Mouse (Mus musculus): ENCODE measurements around the gene Cyb561d2. TPM values are rescaled to one million over a fixed set of nuclear protein-coding genes. Genes with fewer than 3 reads are reported as not detected.
A peak's percentile ranks its signal among the peaks of the same experiment; 100 is the strongest.

The Cyb561d2 gene
- polyA plus RNA-seq, 1 experiment from 2014 or later = 17.7 TPM

DNA sequence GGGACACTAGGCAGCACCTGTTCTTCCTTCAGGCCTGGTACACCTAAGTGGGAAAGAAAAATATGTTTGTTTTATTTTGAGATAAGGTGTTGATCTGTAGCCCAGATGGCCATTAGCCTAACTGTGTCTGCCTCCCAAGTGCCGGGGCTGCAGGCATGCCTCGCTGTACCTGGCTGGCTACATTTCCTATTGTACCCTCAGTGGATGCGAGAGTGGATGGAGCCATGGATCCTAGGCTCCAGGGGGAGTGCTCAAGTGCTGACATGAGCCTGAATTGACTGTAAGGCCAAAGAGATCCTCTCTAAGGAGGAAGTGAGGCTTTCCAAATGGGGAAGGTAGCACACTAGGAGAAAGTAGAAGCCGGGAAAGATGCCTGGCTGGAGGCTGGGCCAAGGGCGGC lies 6.0 kb upstream of the Cyb561d2 start:
- H3K4me3 ChIP-seq = no peak overlapping the region
- H3K4me1 ChIP-seq = peaks cover 39% of the 10 kb centered on the region
- peaks cover 45% of the 10 kb centered on the region for H3K27me3 ChIP-seq (replicated peaks)
- H3K4me2 ChIP-seq = no peak overlapping the region
- H3K9ac ChIP-seq = no peak overlapping the region
- 74% methylated on average over 5 of the region's 5 CpGs for WGBS
- H3K36me3 ChIP-seq = peaks cover 23% of the 10 kb centered on the region
- ATAC-seq (ENCODE audit: extremely low read depth, insufficient number of reproducible peaks, low FRiP score, low TSS enrichment) = no peak
- no peak overlapping the region for H3K27ac ChIP-seq (replicated peaks)
- H3K9me3 ChIP-seq = no peaks in the 10 kb centered on the region

- H3K27me3 ChIP-seq (replicated peaks) = peaks cover 39% of the 10 kb centered on the region
- peak within 1 kb of the TSS; percentile 63 for H3K9ac ChIP-seq
- H3K9me3 ChIP-seq = no peaks in the 10 kb centered on the region
- 5% methylated on average over 20 of the region's 20 CpGs for WGBS
- ATAC-seq (ENCODE audit: extremely low read depth, insufficient number of reproducible peaks, low FRiP score, low TSS enrichment) = no peak
- H3K36me3 ChIP-seq = peaks cover 23% of the 10 kb centered on the region
- peaks cover 38% of the 10 kb centered on the region for H3K4me1 ChIP-seq
- peak within 1 kb of the TSS; percentile 61 for H3K4me2 ChIP-seq
- H3K27ac ChIP-seq (replicated peaks) = 0 out of 2 replicates have a peak within 1 kb of the TSS, but pooled peaks have one; percentile 12
- peak within 1 kb of the TSS; percentile 20 for H3K4me3 ChIP-seq
Observed at GRCm38 (mm10) chr9:107547026-107547425, 5.0 kb upstream of the Cyb561d2 start, which contains the start of gene Zmynd10. Zmynd10 (plus strand) TSS chr9:107547298.

DNA sequence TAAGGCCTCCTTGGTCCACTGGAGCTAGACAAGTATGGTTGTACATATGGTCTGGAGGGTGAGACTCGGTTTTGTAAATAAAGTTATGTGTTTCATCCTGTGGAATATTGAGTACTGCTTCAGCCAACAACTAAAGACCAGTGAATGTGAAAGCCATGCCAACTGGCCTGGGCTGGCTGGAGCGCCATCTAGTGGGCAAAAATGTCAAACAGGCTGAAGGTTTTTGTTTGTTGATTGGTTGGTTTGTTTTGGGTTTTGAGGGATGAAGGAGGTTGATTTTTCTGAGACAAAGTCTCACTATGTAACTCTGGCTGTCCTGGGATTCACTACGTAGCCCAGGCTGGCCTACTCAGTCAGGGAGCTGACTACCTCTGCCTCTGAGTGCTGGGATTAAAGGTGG lies 3.6 kb upstream of the Cyb561d2 start:
- Histone ChIP-seq H3K36me3 (peaks cover 23% of the 10 kb centered on the region), H3K4me3 (no peak overlapping the region), H3K4me2 (no peak overlapping the region), H3K27ac (replicated peaks) (no peak overlapping the region), H3K9me3 (no peaks in the 10 kb centered on the region), H3K27me3 (replicated peaks) (peaks cover 33% of the 10 kb centered on the region), H3K9ac (no peak overlapping the region), H3K4me1 (peaks cover 33% of the 10 kb centered on the region)
- ATAC-seq (ENCODE audit: extremely low read depth, insufficient number of reproducible peaks, low FRiP score, low TSS enrichment) = no peak
- 8% methylated on average over 3 of the region's 3 CpGs for WGBS

GRCm38 (mm10) chr9:107545199-107545598 lies 3.2 kb upstream of the Cyb561d2 start:
- WGBS = 78% methylated on average over 10 of the region's 10 CpGs
- H3K4me3 ChIP-seq = no peak overlapping the region
- peaks cover 29% of the 10 kb centered on the region for H3K27me3 ChIP-seq (replicated peaks)
- no peak overlapping the region for H3K4me2 ChIP-seq
- no peaks in the 10 kb centered on the region for H3K9me3 ChIP-seq
- H3K27ac ChIP-seq (replicated peaks) = no peak overlapping the region
- peaks cover 32% of the 10 kb centered on the region for H3K4me1 ChIP-seq
- peaks cover 24% of the 10 kb centered on the region for H3K36me3 ChIP-seq
- no peak overlapping the region for H3K9ac ChIP-seq
- no peak for ATAC-seq (ENCODE audit: extremely low read depth, insufficient number of reproducible peaks, low FRiP score, low TSS enrichment)

DNA sequence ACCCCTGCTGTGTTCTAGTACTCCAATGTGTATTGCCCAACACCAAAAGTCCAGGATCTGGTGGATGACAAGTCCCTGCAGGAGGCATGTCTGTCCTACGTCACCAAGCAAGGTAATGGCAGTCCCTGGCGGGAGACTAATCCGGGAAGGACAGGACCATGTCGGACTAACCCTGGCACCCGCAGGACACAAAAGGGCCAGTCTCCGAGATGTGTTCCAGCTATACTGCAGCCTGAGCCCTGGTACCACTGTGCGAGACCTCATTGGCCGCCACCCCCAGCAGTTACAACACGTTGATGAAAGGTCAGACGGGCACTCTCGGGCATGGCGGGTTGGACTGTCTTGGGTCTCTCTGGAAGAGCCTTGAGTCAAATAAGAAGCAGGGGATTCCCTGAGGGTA lies 2.7 kb upstream of the Cyb561d2 start:
- ATAC-seq (ENCODE audit: extremely low read depth, insufficient number of reproducible peaks, low FRiP score, low TSS enrichment) = no peak
- H3K9ac ChIP-seq = no peak overlapping the region

DNA sequence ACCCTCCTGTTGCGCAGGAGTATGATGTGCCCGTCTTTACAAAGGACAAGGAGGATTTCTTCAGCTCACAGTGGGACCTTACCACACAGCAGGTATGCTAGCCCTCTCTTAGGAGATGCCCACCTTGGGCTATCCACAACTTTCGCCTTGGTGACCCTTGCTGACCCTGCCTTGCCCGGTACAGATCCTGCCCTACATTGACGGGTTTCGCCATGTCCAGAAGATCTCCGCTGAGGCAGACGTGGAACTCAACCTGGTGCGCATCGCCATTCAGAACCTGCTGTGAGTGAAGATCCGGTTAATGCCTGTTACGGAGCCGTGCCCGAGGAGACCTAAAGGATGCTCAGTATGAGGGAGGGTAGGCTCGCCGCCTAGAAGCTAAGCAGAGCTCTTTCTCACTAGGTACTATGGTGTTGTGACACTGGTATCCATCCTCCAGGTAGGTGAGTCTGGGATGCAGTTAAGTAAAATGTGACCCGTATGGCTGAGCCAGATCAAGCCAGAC lies 2.3 kb upstream of the Cyb561d2 start:
- Histone ChIP-seq H3K4me3 (no peak overlapping the region), H3K27me3 (replicated peaks) (peaks cover 20% of the 10 kb centered on the region), H3K36me3 (peaks cover 34% of the 10 kb centered on the region), H3K9ac (no peak overlapping the region), H3K4me1 (peaks cover 32% of the 10 kb centered on the region), H3K9me3 (no peaks in the 10 kb centered on the region), H3K27ac (replicated peaks) (no peak overlapping the region), H3K4me2 (no peak overlapping the region)
- 93% methylated on average over 17 of the region's 17 CpGs for WGBS
- ATAC-seq (ENCODE audit: extremely low read depth, insufficient number of reproducible peaks, low FRiP score, low TSS enrichment) = no peak

More for the DNA sequence above, 2.7 kb upstream of the Cyb561d2 start:
- peaks cover 32% of the 10 kb centered on the region for H3K4me1 ChIP-seq
- H3K27ac ChIP-seq (replicated peaks) = no peak overlapping the region
- H3K27me3 ChIP-seq (replicated peaks) = peaks cover 25% of the 10 kb centered on the region
- H3K9me3 ChIP-seq = no peaks in the 10 kb centered on the region
- no peak overlapping the region for H3K4me3 ChIP-seq
- H3K4me2 ChIP-seq = no peak overlapping the region
- WGBS = 89% methylated on average over 12 of the region's 12 CpGs
- peaks cover 29% of the 10 kb centered on the region for H3K36me3 ChIP-seq

GRCm38 (mm10) chr9:107543299-107543698 lies 1.3 kb upstream of the Cyb561d2 start:
- Histone ChIP-seq H3K4me1 (peaks cover 32% of the 10 kb centered on the region), H3K36me3 (peaks cover 43% of the 10 kb centered on the region), H3K4me3 (0 out of 2 replicates have a peak overlapping the region, but pooled peaks have one; percentile 74), H3K4me2 (peak overlapping the region; percentile 97; the same call in 1 of the 2 replicates), H3K9ac (peak overlapping the region; percentile 93), H3K9me3 (no peaks in the 10 kb centered on the region), H3K27ac (replicated peaks) (no peak overlapping the region), H3K27me3 (replicated peaks) (peaks cover 10% of the 10 kb centered on the region; the same call in 1 of the 2 replicates)
- no peak for ATAC-seq (ENCODE audit: extremely low read depth, insufficient number of reproducible peaks, low FRiP score, low TSS enrichment)
- 83% methylated on average over 11 of the region's 11 CpGs for WGBS

DNA sequence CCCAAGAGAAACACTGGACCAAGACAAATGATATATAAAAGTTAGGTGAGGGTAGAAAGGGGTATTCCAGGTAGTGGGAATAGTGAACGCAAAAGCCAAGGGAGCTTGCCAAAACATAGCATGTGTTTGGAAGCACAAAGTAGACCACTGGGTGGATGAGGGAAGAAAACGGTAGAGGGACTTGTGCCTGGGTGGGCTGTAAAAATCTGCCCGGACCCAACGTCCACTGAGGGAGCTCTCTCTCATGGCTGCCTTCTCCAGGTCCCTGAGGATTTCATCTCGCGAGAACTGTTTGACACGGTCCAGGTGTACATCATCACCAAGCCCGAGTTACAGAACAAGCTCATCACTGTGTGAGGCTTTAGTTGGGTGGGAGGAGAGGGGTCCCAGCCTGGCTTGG lies 728 bp upstream of the Cyb561d2 start:
- Histone ChIP-seq H3K27me3 (replicated peaks) (peaks cover 5% of the 10 kb centered on the region; the same call in 1 of the 2 replicates), H3K27ac (replicated peaks) (no peak overlapping the region), H3K4me3 (peak overlapping the region; percentile 74), H3K4me1 (peaks cover 32% of the 10 kb centered on the region), H3K9me3 (no peaks in the 10 kb centered on the region), H3K9ac (peak overlapping the region; percentile 93), H3K36me3 (peaks cover 49% of the 10 kb centered on the region), H3K4me2 (peak overlapping the region; percentile 97)
- WGBS = 40% methylated on average over 8 of the region's 8 CpGs
- ATAC-seq (ENCODE audit: extremely low read depth, insufficient number of reproducible peaks, low FRiP score, low TSS enrichment) = no peak

- H3K4me1 ChIP-seq = peaks cover 31% of the 10 kb centered on the region
- WGBS = 2% methylated on average over 11 of the region's 11 CpGs
- no peak for ATAC-seq (ENCODE audit: extremely low read depth, insufficient number of reproducible peaks, low FRiP score, low TSS enrichment)
- peak overlapping the region; percentile 93 for H3K9ac ChIP-seq
- peak overlapping the region; percentile 74 for H3K4me3 ChIP-seq
- peak overlapping the region; percentile 97 for H3K4me2 ChIP-seq
- peak overlapping the region; percentile 59; the same call in 1 of the 2 replicates for H3K27ac ChIP-seq (replicated peaks)
- H3K9me3 ChIP-seq = no peaks in the 10 kb centered on the region
- peaks cover 53% of the 10 kb centered on the region for H3K36me3 ChIP-seq
- H3K27me3 ChIP-seq (replicated peaks) = peaks cover 1% of the 10 kb centered on the region; the same call in 1 of the 2 replicates
Observed at GRCm38 (mm10) chr9:107542352-107542686, 326 bp upstream of the Cyb561d2 start.

DNA sequence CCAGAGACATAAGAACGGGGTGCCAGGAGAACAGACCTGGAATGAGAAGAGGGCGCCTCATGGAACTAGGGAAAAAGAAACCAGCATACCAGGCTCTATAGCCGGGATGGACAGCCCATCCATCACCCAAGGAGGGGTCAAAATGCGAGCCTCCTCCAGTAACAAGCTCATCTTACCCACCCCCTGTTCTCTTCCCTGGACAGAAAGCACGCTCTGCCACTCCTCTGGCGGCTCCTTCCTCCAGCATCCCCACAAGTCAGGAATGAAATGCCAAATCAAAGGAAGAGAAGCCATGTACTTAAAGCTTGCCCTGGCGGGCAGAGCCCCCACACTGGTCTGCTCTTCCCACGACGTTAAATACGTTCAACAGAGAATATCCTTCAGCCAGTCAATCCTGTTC lies 988 bp downstream of the Cyb561d2 start:
- no peak for ATAC-seq (ENCODE audit: extremely low read depth, insufficient number of reproducible peaks, low FRiP score, low TSS enrichment)
- peak overlapping the region; percentile 97 for H3K4me2 ChIP-seq
- peaks cover 35% of the 10 kb centered on the region for H3K4me1 ChIP-seq
- 30% methylated on average over 10 of the region's 10 CpGs for WGBS
- H3K36me3 ChIP-seq = peaks cover 57% of the 10 kb centered on the region
- H3K27me3 ChIP-seq (replicated peaks) = no peaks in the 10 kb centered on the region
- H3K27ac ChIP-seq (replicated peaks) = no peak overlapping the region; the same call in 1 of the 2 replicates
- no peaks in the 10 kb centered on the region for H3K9me3 ChIP-seq
- peak overlapping the region; percentile 93 for H3K9ac ChIP-seq
- peak overlapping the region; percentile 74 for H3K4me3 ChIP-seq

GRCm38 (mm10) chr9:107540420-107540819 lies 1.6 kb downstream of the Cyb561d2 start:
- H3K4me1 ChIP-seq = peaks cover 41% of the 10 kb centered on the region
- H3K36me3 ChIP-seq = peaks cover 56% of the 10 kb centered on the region
- 0 out of 2 replicates have a peak overlapping the region, but pooled peaks have one; percentile 97 for H3K4me2 ChIP-seq

GRCm38 (mm10) chr9:107539940-107540339 lies 2.1 kb downstream of the Cyb561d2 start:
- H3K36me3 ChIP-seq = peaks cover 51% of the 10 kb centered on the region
- H3K9ac ChIP-seq = no peak overlapping the region
- H3K4me1 ChIP-seq = peaks cover 46% of the 10 kb centered on the region
- no peak overlapping the region for H3K27ac ChIP-seq (replicated peaks)
- WGBS = 88% methylated on average over 8 of the region's 8 CpGs
- no peaks in the 10 kb centered on the region for H3K9me3 ChIP-seq
- H3K4me2 ChIP-seq = no peak overlapping the region
- no peaks in the 10 kb centered on the region for H3K27me3 ChIP-seq (replicated peaks)
- no peak for ATAC-seq (ENCODE audit: extremely low read depth, insufficient number of reproducible peaks, low FRiP score, low TSS enrichment)
- H3K4me3 ChIP-seq = no peak overlapping the region

More at GRCm38 (mm10) chr9:107540420-107540819, 1.6 kb downstream of the Cyb561d2 start:
- no peak for ATAC-seq (ENCODE audit: extremely low read depth, insufficient number of reproducible peaks, low FRiP score, low TSS enrichment)
- no peak overlapping the region for H3K27ac ChIP-seq (replicated peaks)
- H3K9ac ChIP-seq = 0 out of 2 replicates have a peak overlapping the region, but pooled peaks have one; percentile 93
- no peaks in the 10 kb centered on the region for H3K27me3 ChIP-seq (replicated peaks)
- H3K9me3 ChIP-seq = no peaks in the 10 kb centered on the region
- H3K4me3 ChIP-seq = no peak overlapping the region
- 62% methylated on average over 4 of the region's 4 CpGs for WGBS

Data from heart, embryonic 13.5 days (tissue).